Mouse (Mus musculus): ENCODE results near the gene Krtap3-3.
"Not testable (repeated sequence)": the region's sequence is repeated elsewhere in the genome, so short reads cannot be mapped to it uniquely, and the experiment has no call there.

Krtap3-3 gene

GRCm38 (mm10) chr11:99550765-99551164 lies at the start of gene Krtap3-3:
Gene Krtap3-3, minus strand, starts transcription at chr11:99550865.
- DNase-seq (ENCODE audit: low spot score in 2 of 2) = no peak

- not testable (repeated sequence) for DNase-seq (ENCODE audit: low spot score in 2 of 2)
These were observed 47.1 kb upstream of the Krtap3-3 start, which contains the start of gene Krtap9-3 for GRCm38 (mm10) chr11:99597742-99598141. Gene Krtap9-3, minus strand, starts transcription at chr11:99598105.

GRCm38 (mm10) chr11:99590981-99591380 lies 40.3 kb upstream of the Krtap3-3 start, which contains the start of gene Krtap1-3:
Gene Krtap1-3, minus strand, starts transcription at chr11:99591339.
- DNase-seq (ENCODE audit: low spot score in 2 of 2) = no peak

DNA sequence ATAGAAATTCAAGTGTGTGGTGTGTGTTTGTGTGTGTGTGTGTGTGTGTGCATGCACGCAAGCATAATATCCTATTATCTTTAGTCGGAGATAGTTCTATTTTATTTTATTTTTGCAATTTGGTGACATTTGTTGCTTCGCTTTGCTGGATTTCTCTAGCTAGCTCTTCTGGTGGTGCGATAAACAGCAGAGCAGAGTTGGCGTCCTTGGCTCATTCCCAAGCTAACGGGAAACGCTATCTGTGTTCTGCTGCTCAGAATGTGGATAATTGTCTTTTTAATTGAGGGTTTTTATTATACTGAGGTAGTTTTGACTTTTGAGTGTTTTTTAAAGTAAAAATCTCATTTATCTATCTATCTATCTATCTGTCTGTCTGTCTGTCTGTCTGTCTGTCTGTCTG lies 34.4 kb upstream of the Krtap3-3 start:
- no peak for DNase-seq (ENCODE audit: low spot score in 2 of 2)

DNA sequence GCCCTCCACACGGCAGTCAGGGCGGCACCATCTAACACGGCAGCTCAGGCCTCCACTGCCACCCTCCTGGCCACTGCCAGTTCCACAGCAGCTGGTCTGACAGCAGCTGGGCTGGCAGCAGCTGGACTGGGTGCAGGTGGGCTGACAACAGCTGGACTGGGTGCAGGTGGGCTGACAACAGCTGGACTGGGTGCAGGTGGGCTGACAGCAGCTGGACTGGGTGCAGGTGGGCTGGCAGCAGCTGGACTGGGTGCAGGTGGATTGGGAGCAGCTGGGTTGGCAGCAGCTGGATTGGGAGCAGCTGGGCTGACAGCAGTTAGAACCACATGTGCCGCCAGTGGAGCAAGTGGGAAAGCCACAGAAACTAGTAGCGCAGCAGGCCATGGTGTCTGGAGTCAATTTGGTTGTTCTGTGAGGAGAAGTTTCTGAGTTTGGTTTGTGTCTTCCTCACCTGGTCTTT lies 32.6 kb upstream of the Krtap3-3 start, which contains the start of gene Krtap1-4:
Gene Krtap1-4 (minus strand): TSS at position 410 of the 460 bp plus-strand sequence.
- no peak for DNase-seq (ENCODE audit: low spot score in 2 of 2)

DNA sequence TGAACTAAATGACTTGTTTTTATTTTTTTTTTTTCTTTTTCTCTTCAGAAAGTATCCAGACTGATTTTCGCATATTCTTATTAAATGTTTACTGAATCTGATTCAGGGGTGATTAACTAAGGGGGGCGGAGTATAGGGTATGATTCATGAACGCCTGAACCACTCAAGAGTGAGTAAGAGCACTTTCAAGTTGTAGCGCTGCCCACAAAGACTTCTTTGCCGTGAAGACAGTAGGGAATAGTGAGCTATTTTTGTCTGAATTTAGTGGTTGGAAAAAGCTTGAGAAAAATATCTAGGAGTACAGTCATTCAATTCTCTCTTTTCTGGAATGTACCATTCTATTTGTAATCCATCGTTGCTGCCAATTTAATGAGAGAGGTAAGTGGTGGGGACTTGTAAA lies 30.9 kb upstream of the Krtap3-3 start:
- DNase-seq (ENCODE audit: low spot score in 2 of 2) = no peak

- DNase-seq (ENCODE audit: low spot score in 2 of 2) = no peak
These were observed 30.4 kb upstream of the Krtap3-3 start for GRCm38 (mm10) chr11:99581051-99581450.

DNA sequence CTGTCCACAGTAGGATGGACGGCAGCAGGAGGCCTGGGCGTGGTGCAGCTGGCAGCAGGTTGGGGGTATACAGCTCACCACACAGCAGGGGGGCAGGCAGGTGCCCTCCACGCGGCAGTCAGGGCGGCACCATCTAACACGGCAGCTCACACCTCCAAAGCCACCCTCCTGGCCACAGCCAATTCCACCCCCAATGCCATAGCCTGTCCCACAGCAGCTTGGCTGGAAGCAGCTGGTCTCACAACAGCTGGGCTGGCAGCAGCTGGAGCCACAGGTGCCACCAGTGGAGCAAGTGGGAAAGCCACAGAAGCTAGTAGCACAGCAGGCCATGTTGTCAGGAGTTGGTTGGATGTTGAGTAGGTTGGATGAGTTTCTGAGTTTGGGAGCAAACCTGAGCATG lies 30.0 kb upstream of the Krtap3-3 start, which contains the start of gene Krtap1-5:
Gene Krtap1-5 (minus strand): TSS at position 381 of the 400 bp plus-strand sequence.
- DNase-seq (ENCODE audit: low spot score in 2 of 2) = no peak

- DNase-seq (ENCODE audit: low spot score in 2 of 2) = peak in 1 of 2 experiments; percentile 28
These were observed 23.4 kb upstream of the Krtap3-3 start for GRCm38 (mm10) chr11:99574106-99574505.

DNA sequence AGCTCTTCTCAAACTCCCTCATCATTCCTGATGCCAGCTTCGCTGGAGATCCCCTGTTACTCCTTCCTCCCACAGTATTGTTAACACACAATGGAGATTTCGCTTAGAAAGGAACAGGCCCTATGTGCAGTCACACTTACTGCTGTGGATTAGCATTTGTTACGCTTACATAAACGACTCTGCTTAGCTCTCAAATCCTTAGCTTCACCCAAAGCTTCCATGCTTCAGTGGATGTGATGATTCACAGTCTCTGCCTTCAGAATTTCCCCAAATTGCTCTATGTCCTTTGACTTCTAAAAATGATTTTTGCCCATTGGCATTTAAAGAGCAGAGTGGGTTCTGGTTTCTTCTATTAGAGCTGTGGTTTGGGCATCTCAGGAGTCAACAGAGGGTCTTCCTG lies 22.5 kb upstream of the Krtap3-3 start:
- no peak for DNase-seq (ENCODE audit: low spot score in 2 of 2)

DNA sequence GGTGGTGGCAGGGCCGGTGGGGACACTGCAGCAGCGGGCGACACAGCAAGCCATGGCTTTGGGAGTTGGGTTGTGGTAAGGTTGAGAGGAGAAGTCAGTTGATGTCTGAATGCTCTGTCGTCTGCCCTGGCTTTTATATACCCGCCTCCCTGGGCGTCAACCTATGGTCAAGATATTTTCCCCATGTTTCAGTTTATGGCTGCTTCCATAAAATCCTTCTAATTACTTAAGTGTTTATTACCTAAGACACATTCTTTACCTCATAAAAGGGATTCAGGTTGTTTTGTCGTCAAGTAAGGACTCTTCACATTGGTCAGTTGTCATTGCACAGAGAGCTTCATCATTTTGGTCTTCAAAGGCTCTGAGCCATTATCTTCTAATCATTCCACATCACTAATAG lies 15.9 kb upstream of the Krtap3-3 start, which contains the start of gene Krtap3-1:
Gene Krtap3-1 (minus strand): TSS at position 101 of the 400 bp plus-strand sequence.
- DNase-seq (ENCODE audit: low spot score in 2 of 2) = no peak

DNA sequence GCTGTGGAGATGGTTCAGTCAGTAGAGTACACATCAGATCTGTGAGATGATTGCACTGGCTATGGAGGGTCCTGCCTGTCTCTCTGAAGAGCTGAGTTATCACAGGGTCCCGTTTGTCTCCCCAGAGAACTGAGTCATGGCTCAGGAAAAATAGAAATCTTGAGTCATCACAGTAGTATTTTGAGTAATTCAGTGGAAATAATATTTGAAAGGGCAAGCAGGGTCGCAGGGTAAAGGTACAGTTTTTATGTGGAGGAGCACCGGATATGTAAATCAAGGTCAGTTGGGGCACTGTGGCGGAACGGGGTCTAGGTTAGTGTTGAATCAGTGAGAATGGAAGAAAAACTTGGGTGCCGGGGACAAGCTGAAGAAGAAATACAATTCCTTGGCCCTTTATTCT lies 11.9 kb upstream of the Krtap3-3 start:
- DNase-seq (ENCODE audit: low spot score in 2 of 2) = no peak

DNA sequence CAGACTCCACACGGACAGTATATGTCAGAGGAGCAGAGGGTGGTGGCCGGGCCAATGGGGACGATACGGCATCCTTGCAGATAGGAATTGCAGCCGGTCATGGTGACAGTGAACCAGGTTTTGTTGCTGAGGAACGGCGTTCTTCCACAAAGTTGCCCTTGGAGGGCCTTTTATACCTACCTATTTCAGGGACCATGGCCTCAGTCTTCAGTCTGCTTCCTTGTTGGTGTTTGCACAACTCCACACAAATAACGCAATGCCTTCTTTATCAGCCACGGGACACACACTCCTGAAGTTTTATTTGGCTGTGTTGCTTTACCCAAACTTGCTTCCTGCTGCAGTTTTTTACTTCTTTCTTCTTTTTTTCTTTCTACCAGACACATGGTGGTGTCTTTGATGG lies 8.7 kb upstream of the Krtap3-3 start, which contains the start of gene Gm11939:
Gene Gm11939 (minus strand): TSS at position 101 of the 400 bp plus-strand sequence.
- DNase-seq (ENCODE audit: low spot score in 2 of 2) = no peak

DNA sequence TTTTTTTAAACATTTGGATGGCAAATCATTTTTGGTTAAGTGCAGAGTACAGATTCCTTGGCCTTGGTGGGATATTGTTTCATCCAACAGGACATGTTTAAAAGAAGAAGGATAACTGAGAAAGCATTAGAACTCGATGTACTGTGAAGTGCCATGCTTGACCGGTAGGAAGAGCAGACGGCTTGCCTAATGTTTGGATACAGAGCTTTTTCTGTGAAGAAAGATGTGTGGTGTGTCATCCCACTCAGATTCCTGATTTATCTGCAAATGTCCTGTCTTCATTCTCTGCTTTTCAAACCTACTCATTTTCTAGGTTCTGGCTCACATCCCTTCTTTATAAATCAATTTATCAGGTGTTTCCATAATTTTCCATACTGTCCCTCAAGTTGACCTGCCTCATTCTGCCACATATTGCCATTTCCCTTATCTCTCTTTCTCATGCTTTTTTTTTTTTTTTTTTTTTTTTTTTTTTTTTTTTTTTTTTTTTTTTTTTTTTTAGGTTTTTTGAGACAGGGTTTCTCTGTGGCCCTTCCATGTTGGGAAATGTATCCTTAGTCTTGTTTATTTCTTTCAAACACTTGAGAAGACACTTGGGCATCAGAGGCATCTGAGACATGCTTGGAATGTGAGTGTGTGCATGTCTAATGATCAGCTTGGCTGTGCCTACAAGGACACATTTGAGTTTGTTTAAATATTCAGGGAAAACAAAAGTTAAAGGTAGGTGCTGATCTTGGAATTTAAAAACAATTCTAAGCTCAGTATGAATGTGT lies 7.5 kb upstream of the Krtap3-3 start:
- DNase-seq (ENCODE audit: low spot score in 2 of 2) = no peak

DNA sequence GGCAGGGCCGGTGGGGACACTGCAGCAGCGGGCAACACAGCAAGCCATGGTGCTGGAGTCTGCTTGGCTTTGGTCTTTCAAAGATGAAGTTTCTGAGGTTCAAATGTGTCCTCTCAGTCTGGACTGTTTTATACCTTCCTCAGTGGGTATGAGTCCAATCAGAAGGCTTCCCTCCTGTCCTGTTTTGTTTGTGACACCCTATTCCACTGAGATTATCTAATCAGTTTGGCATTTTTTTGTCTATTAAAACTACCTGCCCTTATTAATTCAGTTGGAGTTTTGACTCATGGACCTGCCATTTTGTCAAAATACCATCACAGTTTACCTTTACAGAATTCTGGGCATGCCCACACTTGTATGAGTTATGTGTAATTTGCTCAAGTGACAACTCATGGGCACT lies 6.1 kb upstream of the Krtap3-3 start, which contains the start of gene Krtap3-2:
Gene Krtap3-2 (minus strand): TSS at position 101 of the 400 bp plus-strand sequence.
- no peak for DNase-seq (ENCODE audit: low spot score in 2 of 2)

- no peak for DNase-seq (ENCODE audit: low spot score in 2 of 2)
These were observed 5.5 kb upstream of the Krtap3-3 start for GRCm38 (mm10) chr11:99556195-99556594.

- DNase-seq (ENCODE audit: low spot score in 2 of 2) = no peak
These were observed 2.8 kb downstream of the Krtap3-3 start for GRCm38 (mm10) chr11:99547892-99548291.

DNA sequence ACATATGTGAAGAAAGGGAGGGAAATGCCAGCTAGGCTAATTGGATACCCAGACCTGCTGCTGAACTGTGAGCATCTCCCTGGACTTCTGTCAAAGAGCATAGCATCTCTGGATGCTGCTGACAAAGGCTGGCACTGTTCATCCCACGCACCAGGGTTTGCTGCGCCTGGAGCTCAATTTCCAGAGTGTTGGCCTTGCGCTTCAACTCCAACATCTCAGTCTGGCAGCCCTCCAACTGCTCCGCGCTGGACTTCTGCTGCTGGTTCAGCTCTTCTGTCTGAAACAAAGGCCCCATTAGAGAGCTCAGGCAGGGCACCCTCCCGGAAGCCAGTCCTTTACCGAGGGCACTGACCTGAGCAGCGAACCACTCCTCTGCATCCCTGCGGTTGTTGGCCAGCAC lies 10.9 kb downstream of the Krtap3-3 start:
- DNase-seq (ENCODE audit: low spot score in 2 of 2) = no peak

GRCm38 (mm10) chr11:99521288-99521860 lies 29.3 kb downstream of the Krtap3-3 start, which contains the start of gene Krt39:
Gene Krt39, minus strand, starts transcription at chr11:99521338.
- no peak for DNase-seq (ENCODE audit: low spot score in 2 of 2)

- no peak for DNase-seq (ENCODE audit: low spot score in 2 of 2)
These were observed 36.6 kb downstream of the Krtap3-3 start for GRCm38 (mm10) chr11:99514098-99514497.

All from spleen, postnatal 14 days (tissue).